Mouse (Mus musculus) hindbrain, embryonic 15.5 days (tissue): ENCODE data around the gene Nkrf. TPM values are rescaled to one million over a fixed set of nuclear protein-coding genes. Genes with fewer than 3 reads are reported as not detected.
A peak's percentile ranks its signal among the peaks of the same experiment; 100 is the strongest.
"Not testable (repeated sequence)": the region's sequence is repeated elsewhere in the genome, so short reads cannot be mapped to it uniquely, and the experiment has no call there.

Experiments
- ATAC-seq: fragments of 200-750 bp; cut with Nextera tagmentation; 2 replicates; pipeline ENCODE4 v1.8.0; 2017; ENCODE audit warnings: low read depth, moderate number of reproducible peaks, moderate TSS enrichment; ENCODE audit not compliant: low FRiP score
- H3K27ac ChIP-seq: fragments of 300-500 bp; sonication (generic); replicated peaks from 2 replicates; pipeline ENCODE4 v1.5.1; 2015; ENCODE audit warnings: mild to moderate bottlenecking, inconsistent platforms
- H3K27me3 ChIP-seq: fragments of 300-500 bp; sonication (generic); 2 replicates; pipeline ENCODE4 v1.6.1; 2015; ENCODE audit warnings: control low read depth, inconsistent platforms
- H3K36me3 ChIP-seq: fragments of 300-500 bp; sonication (generic); 2 replicates; pipeline ENCODE4 v1.6.1; 2015; ENCODE audit warnings: control low read depth, inconsistent platforms
- H3K4me1 ChIP-seq: fragments of 300-500 bp; sonication (generic); replicated peaks from 2 replicates; pipeline ENCODE4 v1.6.1; 2015; ENCODE audit warnings: control low read depth, inconsistent platforms
- H3K4me2 ChIP-seq: fragments of 300-500 bp; sonication (generic); 2 replicates; pipeline ENCODE4 v1.6.1; 2015; ENCODE audit warnings: moderate library complexity, mild to moderate bottlenecking, inconsistent platforms
- H3K4me3 ChIP-seq: fragments of 300-500 bp; sonication (generic); 2 replicates; pipeline ENCODE4 v1.5.1; 2015; ENCODE audit warnings: mild to moderate bottlenecking, inconsistent platforms
- H3K9ac ChIP-seq: fragments of 300-500 bp; sonication (generic); 2 replicates; pipeline ENCODE4 v1.6.1; 2015; ENCODE audit warnings: inconsistent platforms
- H3K9me3 ChIP-seq: fragments of 300-500 bp; sonication (generic); 2 replicates; pipeline ENCODE4 v1.6.1; 2016; ENCODE audit warnings: control low read depth, inconsistent platforms
- WGBS: fragments of 180-500 bp; shearing (Covaris S2); methylation state at CpG from one replicate; pipeline ENCODE4 v1.1.7; 2015; 5-methylcytosine and 5-hydroxymethylcytosine counted together
- polyA plus RNA-seq: library from polyadenylated mRNA; unstranded; fragments of >200 nt; fragmentation: Nextera tagmentation; extraction: Ambion mirVana; gene quantifications from 2 replicates; pipeline ENCODE4 v1.2.1, GENCODE M21; 2015

The Nkrf gene
- polyA plus RNA-seq, 1 experiment from 2014 or later, result 14.8 TPM

DNA sequence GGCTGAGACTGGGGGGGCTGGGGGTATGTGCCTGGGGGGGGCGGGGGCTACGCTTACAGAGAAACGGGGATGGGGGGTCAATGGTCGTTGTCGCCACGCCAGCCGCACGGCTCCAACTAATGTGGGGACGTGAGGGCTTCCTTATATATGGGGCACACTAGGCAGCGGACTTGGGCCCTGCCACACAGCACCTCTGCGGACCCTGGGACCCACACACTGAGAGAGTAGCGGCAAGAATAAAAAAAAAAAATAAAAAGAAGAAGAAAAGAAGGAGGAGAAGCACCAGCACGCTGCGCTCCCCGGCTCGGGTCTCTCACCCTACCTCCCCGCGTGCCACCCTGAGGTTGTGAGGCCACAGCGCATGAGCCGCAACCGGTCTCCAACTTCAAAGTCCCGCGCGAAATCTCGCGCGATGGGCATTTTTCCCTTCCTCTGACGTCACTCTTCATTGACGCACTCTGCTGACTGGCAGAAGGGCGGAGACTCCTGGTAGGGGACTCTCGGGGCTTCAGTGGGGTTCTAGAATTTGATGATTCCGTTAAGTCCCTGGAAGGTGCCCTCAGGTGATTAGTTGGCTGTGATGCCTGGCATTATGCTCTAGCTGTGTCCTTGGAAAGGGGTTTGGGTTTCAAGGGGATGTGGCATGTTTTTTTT is 543 bp upstream of the Nkrf start:
- Histone ChIP-seq H3K27ac (peak overlapping the region; percentile 87), H3K9me3 (no peaks in the 10 kb centered on the region), H3K4me1 (peaks cover 9% of the 10 kb centered on the region), H3K27me3 (no peaks in the 10 kb centered on the region), H3K4me3 (peak overlapping the region; percentile 58), H3K36me3 (no peaks in the 10 kb centered on the region), H3K9ac (peak overlapping the region; percentile 68), H3K4me2 (peak overlapping the region; percentile 55)
- ATAC-seq, result peak; percentile 96
- 17% methylated on average over 30 of the region's 32 CpGs for WGBS

GRCm38 (mm10) chrX:36901655-36902054 is 1.0 kb downstream of the Nkrf start:
- ATAC-seq, result no peak

DNA sequence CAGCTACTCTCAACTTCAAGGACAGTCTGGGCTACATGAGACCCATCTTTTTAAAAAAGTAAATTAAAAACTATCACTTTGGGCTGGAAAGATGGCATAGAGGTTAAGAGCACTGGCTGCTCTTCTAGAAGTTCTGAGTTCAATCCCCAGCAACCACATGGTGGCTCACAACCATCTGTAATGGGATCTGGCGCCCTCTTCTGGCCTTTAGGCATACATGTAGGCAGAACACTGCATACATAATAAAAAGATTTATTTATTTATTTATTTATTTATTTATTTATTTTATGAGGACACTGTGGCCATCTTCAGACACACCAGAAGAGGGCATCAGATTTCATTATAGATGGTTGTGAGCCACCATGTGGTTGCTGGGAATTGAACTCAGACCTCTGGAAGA is 3.8 kb downstream of the Nkrf start:
- not testable (repeated sequence) for ATAC-seq, H3K36me3 ChIP-seq, H3K27ac ChIP-seq, H3K4me3 ChIP-seq, H3K9me3 ChIP-seq, H3K4me2 ChIP-seq, H3K27me3 ChIP-seq, H3K9ac ChIP-seq, H3K4me1 ChIP-seq
- WGBS, result 28% methylated on average over 1 of the region's 1 CpGs

More at GRCm38 (mm10) chrX:36901655-36902054, 1.0 kb downstream of the Nkrf start:
- Histone ChIP-seq H3K4me3 (peak overlapping the region; percentile 58), H3K9ac (peak overlapping the region; percentile 68), H3K4me1 (peaks cover 9% of the 10 kb centered on the region), H3K4me2 (peak overlapping the region; percentile 55), H3K9me3 (no peaks in the 10 kb centered on the region), H3K27me3 (no peaks in the 10 kb centered on the region), H3K27ac (peak overlapping the region; percentile 87), H3K36me3 (no peaks in the 10 kb centered on the region)
- 27% methylated on average over 3 of the region's 3 CpGs for WGBS

GRCm38 (mm10) chrX:36884719-36885118 is 18.0 kb downstream of the Nkrf start:
- Histone ChIP-seq H3K27ac (no peak overlapping the region), H3K27me3 (no peaks in the 10 kb centered on the region), H3K4me2 (no peak overlapping the region), H3K9me3 (no peaks in the 10 kb centered on the region), H3K4me1 (no peaks in the 10 kb centered on the region), H3K36me3 (peaks cover 4% of the 10 kb centered on the region), H3K9ac (no peak overlapping the region), H3K4me3 (no peak overlapping the region)
- ATAC-seq, result no peak
- 93% methylated on average over 1 of the region's 1 CpGs for WGBS

- Histone ChIP-seq H3K4me2 (peak overlapping the region; percentile 59), H3K4me3 (peak overlapping the region; percentile 73), H3K36me3 (no peaks in the 10 kb centered on the region), H3K9ac (peak overlapping the region; percentile 64), H3K27me3 (no peaks in the 10 kb centered on the region), H3K27ac (peak overlapping the region; percentile 80), H3K9me3 (no peaks in the 10 kb centered on the region), H3K4me1 (peaks cover 4% of the 10 kb centered on the region)
- WGBS, result 11% methylated on average over 29 of the region's 36 CpGs
- ATAC-seq, result peak; percentile 50; the same call in 1 of the 2 replicates
These were observed 28.0 kb downstream of the Nkrf start for GRCm38 (mm10) chrX:36874704-36875128.

DNA sequence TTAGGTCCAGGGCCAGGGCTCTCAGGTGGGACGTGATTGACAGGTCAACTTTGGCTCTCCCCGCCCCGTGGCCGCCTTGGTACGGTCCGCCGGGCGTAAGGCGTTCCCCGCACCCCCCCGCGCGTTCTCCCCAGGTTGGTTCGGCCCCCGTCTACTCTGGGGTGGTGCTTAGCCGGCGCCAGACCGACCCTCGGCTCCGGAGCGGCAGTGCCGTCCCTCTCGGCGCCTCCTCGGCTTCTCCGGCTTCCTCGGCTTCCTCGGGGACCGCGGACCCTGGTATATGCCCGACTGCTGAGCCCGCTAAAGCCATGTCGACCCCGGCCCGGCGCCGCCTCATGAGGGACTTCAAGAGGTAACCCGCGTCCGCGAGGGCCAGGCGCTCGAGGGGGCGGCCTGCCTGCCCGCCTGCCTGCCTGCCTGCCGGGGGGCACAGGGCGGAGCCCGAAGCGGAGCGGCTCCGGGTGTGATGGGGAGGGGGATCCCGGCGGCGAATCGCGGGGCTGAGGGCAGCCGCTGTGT is 28.5 kb downstream of the Nkrf start:
- Histone ChIP-seq H3K4me1 (peaks cover 4% of the 10 kb centered on the region), H3K27ac (peak overlapping the region; percentile 80), H3K4me3 (peak overlapping the region; percentile 73), H3K9ac (peak overlapping the region; percentile 64), H3K27me3 (no peaks in the 10 kb centered on the region), H3K36me3 (no peaks in the 10 kb centered on the region), H3K4me2 (peak overlapping the region; percentile 59), H3K9me3 (no peaks in the 10 kb centered on the region)
- 15% methylated on average over 54 of the region's 57 CpGs for WGBS
- peak; percentile 96 for ATAC-seq

GRCm38 (mm10) chrX:36873765-36874164 is 28.9 kb downstream of the Nkrf start, which contains the start of the genes Ube2a and C330007P06Rik:
TSS of gene Ube2a (plus strand) at chrX:36873900.
TSS of gene C330007P06Rik (minus strand) at chrX:36874111.
- Histone ChIP-seq H3K4me1 (peaks cover 4% of the 10 kb centered on the region), H3K27me3 (no peaks in the 10 kb centered on the region), H3K9ac (peak within 1 kb of the TSS; percentile 64), H3K9me3 (no peaks in the 10 kb centered on the region), H3K4me2 (peak within 1 kb of the TSS; percentile 59), H3K4me3 (peak within 1 kb of the TSS; percentile 73), H3K27ac (peak within 1 kb of the TSS; percentile 80), H3K36me3 (no peaks in the 10 kb centered on the region)
- ATAC-seq, result peak; percentile 17
- 23% methylated on average over 8 of the region's 8 CpGs for WGBS

- no peaks in the 10 kb centered on the region for H3K36me3 ChIP-seq
These were observed 32.3 kb downstream of the Nkrf start for GRCm38 (mm10) chrX:36870372-36870771.

GRCm38 (mm10) chrX:36864609-36865328 is 37.9 kb downstream of the Nkrf start:
- Histone ChIP-seq H3K9me3 (no peaks in the 10 kb centered on the region), H3K4me3 (peak overlapping the region; percentile 46), H3K9ac (no peak overlapping the region), H3K27ac (no peak overlapping the region), H3K27me3 (no peaks in the 10 kb centered on the region), H3K36me3 (no peaks in the 10 kb centered on the region), H3K4me2 (peak overlapping the region; percentile 43), H3K4me1 (peaks cover 12% of the 10 kb centered on the region; the same call in 1 of the 2 replicates)
- no peak for ATAC-seq
- WGBS, result 58% methylated on average over 8 of the region's 8 CpGs

More at GRCm38 (mm10) chrX:36870372-36870771, 32.3 kb downstream of the Nkrf start:
- ATAC-seq, result no peak
- 82% methylated on average over 3 of the region's 3 CpGs for WGBS
- no peaks in the 10 kb centered on the region for H3K9me3 ChIP-seq
- H3K27me3 ChIP-seq, result no peaks in the 10 kb centered on the region
- H3K4me2 ChIP-seq, result no peak overlapping the region
- H3K4me3 ChIP-seq, result no peak overlapping the region
- no peak overlapping the region for H3K9ac ChIP-seq
- H3K4me1 ChIP-seq, result peaks cover 1% of the 10 kb centered on the region
- no peak overlapping the region for H3K27ac ChIP-seq

DNA sequence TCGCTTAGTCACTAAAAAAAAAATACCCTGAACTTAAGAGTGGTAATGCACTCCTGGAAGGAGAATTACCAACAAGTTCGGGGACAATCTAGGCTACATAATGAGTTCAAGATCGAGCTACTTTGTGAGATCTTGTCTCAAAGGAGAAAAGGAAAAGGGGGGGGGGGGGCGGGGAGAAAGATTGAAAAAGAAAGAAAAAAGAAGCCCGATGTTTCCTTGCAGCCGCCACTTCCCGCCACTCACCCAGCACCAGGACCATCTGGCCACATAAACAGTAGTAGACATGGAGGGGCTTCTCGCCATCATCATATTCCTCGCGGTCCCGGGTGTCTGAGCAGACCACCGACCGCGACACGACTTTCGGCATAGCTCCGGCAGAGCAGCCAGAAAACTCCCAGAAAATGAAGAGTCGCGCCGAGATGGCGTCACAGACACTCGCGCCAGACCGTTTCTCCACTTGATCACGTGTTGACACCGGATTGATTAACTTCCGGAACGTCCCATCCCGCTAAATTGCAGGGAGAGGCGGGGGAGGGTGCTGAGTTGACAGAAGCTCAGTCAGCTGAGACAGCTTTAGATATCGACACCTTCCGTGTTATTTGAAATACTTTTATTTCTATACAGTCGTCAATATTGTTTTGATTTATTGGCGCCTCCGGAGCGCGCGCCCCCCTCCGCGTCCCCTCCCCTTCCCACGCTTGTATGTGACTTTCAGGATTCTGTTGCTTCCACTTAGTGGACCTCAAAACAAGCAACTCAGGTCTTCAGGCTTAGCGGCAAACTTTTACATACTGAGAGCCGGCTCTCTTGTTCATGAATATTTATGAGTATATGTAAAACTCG is 38.7 kb downstream of the Nkrf start:
- H3K9me3 ChIP-seq, result no peaks in the 10 kb centered on the region
- H3K4me3 ChIP-seq, result peak overlapping the region; percentile 46
- H3K27ac ChIP-seq, result peak overlapping the region; percentile 70
- no peaks in the 10 kb centered on the region for H3K36me3 ChIP-seq
- H3K4me2 ChIP-seq, result peak overlapping the region; percentile 56
- peaks cover 12% of the 10 kb centered on the region; the same call in 1 of the 2 replicates for H3K4me1 ChIP-seq
- ATAC-seq, result peak; percentile 94
- peak overlapping the region; percentile 41; the same call in 1 of the 2 replicates for H3K9ac ChIP-seq
- H3K27me3 ChIP-seq, result no peaks in the 10 kb centered on the region
- 16% methylated on average over 42 of the region's 44 CpGs for WGBS

DNA sequence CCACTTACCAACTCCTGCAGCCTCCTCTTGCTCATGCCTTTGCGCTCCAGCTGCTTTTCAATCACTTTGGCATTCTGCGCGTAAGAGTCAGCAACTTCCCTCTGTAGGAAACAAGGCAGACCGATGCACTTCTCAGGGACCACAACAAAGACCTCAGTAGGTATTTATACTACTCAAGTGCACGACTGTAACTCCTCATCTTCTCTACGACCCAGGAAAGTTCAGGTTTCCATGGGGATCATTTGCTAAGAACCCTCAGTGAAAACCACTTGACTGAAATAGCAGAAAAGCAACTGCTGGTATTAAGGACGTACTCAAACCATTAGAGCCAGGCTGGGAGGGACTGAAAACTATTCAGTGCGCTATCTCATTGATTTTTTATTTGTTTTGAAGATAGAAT is 50.1 kb downstream of the Nkrf start:
- Histone ChIP-seq H3K9ac (no peak overlapping the region), H3K4me2 (no peak overlapping the region), H3K4me1 (no peaks in the 10 kb centered on the region), H3K4me3 (no peak overlapping the region), H3K27me3 (no peaks in the 10 kb centered on the region), H3K27ac (no peak overlapping the region), H3K36me3 (no peaks in the 10 kb centered on the region), H3K9me3 (no peaks in the 10 kb centered on the region)
- no peak for ATAC-seq
- WGBS, result 88% methylated on average over 8 of the region's 8 CpGs
